Mouse (Mus musculus): ENCODE results near the gene Trappc6a.

- TF ChIP-seq CTCF (IDR thresholded peaks at IDR 0.05; ENCODE audit: low read depth), result no peak
- no peak for TF ChIP-seq EP300 (IDR thresholded peaks at IDR 0.05; ENCODE audit: low read depth)
These were observed 41.2 kb downstream of the Trappc6a start for GRCm38 (mm10) chr7:19549394-19549793.
